Mouse (Mus musculus): ENCODE data around the gene Hif1an. TPM values are rescaled to one million over a fixed set of nuclear protein-coding genes. Genes with fewer than 3 reads are reported as not detected.

Hif1an gene
- polyA plus RNA-seq, 1 experiment: 12.2 TPM

GRCm38 (mm10) chr19:44564006-44564405 is 1.4 kb downstream of the Hif1an start:
- 93% methylated on average over 14 of the region's 14 CpGs for WGBS
- Histone ChIP-seq H3K4me3 (ENCODE audit: extremely low read depth, insufficient read depth, insufficient read length) (no peak overlapping the region), H3K27me3 (ENCODE audit: control insufficient read depth, insufficient read depth, low read length) (no peaks in the 10 kb centered on the region), H3K36me3 (ENCODE audit: control insufficient read depth, insufficient read depth, low read length) (peaks cover 22% of the 10 kb centered on the region), H3K4me1 (ENCODE audit: control insufficient read depth, insufficient read depth, insufficient read length) (peaks cover 7% of the 10 kb centered on the region; the same call in 1 of the 2 replicates), H3K27ac (ENCODE audit: insufficient read depth, low read length) (no peak overlapping the region)
- no peak for DNase-seq (ENCODE audit: low read depth in 1 of 2, low spot score in 2 of 2)
- no peak for TF ChIP-seq POLR2A (IDR thresholded peaks at IDR 0.05; ENCODE audit: low read depth, low read length)
- TF ChIP-seq CTCF (IDR thresholded peaks at IDR 0.05; ENCODE audit: extremely low read depth, insufficient read depth, insufficient read length, insufficient replicate concordance): no peak

DNA sequence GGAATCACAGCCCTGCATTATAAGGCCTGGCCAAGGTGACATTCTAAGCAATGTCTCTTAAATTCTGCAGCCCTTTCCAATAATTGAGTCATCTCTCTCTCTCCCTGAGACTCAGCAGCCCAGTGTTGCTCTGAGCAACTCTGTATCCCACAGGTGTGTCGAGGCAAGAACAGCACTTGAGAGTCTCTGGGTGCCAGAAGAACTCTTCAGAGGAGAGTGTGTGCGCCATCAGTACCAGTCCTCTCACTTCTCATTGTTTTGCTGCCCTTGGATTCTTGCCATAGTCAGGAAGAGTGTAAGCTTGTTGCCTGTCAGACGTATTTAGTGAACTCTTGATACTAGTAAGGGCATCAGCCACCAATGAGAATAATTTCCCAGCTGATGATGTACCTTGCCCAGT is 5.1 kb downstream of the Hif1an start:
- no peak overlapping the region for H3K27ac ChIP-seq (ENCODE audit: insufficient read depth, low read length)
- H3K36me3 ChIP-seq (ENCODE audit: control insufficient read depth, insufficient read depth, low read length): peaks cover 49% of the 10 kb centered on the region
- peaks cover 7% of the 10 kb centered on the region; the same call in 1 of the 2 replicates for H3K4me1 ChIP-seq (ENCODE audit: control insufficient read depth, insufficient read depth, insufficient read length)
- no peak for DNase-seq (ENCODE audit: low read depth in 1 of 2, low spot score in 2 of 2)
- TF ChIP-seq POLR2A (IDR thresholded peaks at IDR 0.05; ENCODE audit: low read depth, low read length): no peak
- H3K4me3 ChIP-seq (ENCODE audit: extremely low read depth, insufficient read depth, insufficient read length): no peak overlapping the region
- WGBS: 93% methylated on average over 3 of the region's 3 CpGs
- H3K27me3 ChIP-seq (ENCODE audit: control insufficient read depth, insufficient read depth, low read length): no peaks in the 10 kb centered on the region

GRCm38 (mm10) chr19:44576275-44576674 is 13.6 kb downstream of the Hif1an start:
- Histone ChIP-seq H3K4me3 (ENCODE audit: extremely low read depth, insufficient read depth, insufficient read length) (no peak overlapping the region), H3K4me1 (ENCODE audit: control insufficient read depth, insufficient read depth, insufficient read length) (no peaks in the 10 kb centered on the region), H3K36me3 (ENCODE audit: control insufficient read depth, insufficient read depth, low read length) (peaks cover 20% of the 10 kb centered on the region), H3K27me3 (ENCODE audit: control insufficient read depth, insufficient read depth, low read length) (no peaks in the 10 kb centered on the region), H3K27ac (ENCODE audit: insufficient read depth, low read length) (no peak overlapping the region)
- no peak for DNase-seq (ENCODE audit: low read depth in 1 of 2, low spot score in 2 of 2)
- TF ChIP-seq CTCF (IDR thresholded peaks at IDR 0.05; ENCODE audit: extremely low read depth, insufficient read depth, insufficient read length, insufficient replicate concordance): no peak
- TF ChIP-seq POLR2A (IDR thresholded peaks at IDR 0.05; ENCODE audit: low read depth, low read length): no peak
- 85% methylated on average over 7 of the region's 7 CpGs for WGBS

DNA sequence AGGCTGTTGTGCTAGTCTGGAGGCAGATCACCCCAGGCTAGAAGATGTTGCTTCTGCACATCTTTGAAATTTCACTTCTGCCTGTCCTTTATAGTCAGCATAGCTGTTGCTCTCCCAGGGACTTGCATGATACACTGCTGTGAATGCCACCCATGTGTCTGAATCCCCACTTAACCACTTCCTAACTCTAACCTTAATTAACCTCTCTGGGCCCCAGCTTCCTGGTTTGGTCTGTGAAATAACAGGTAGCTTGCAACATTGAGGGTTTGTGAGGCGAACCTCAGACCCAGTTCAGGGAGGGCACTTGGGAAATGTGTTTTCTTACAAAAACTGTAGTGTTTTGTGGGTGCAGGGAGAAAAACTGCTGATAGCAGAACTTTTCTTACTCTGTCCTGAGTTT is 15.4 kb downstream of the Hif1an start:
- H3K27ac ChIP-seq (ENCODE audit: insufficient read depth, low read length): no peak overlapping the region
- no peak overlapping the region for H3K4me3 ChIP-seq (ENCODE audit: extremely low read depth, insufficient read depth, insufficient read length)
- H3K27me3 ChIP-seq (ENCODE audit: control insufficient read depth, insufficient read depth, low read length): no peaks in the 10 kb centered on the region
- no peaks in the 10 kb centered on the region for H3K4me1 ChIP-seq (ENCODE audit: control insufficient read depth, insufficient read depth, insufficient read length)
- TF ChIP-seq CTCF (IDR thresholded peaks at IDR 0.05; ENCODE audit: extremely low read depth, insufficient read depth, insufficient read length, insufficient replicate concordance) (no peak), POLR2A (IDR thresholded peaks at IDR 0.05; ENCODE audit: low read depth, low read length) (no peak)
- 12% methylated on average over 1 of the region's 1 CpGs for WGBS
- peaks cover 8% of the 10 kb centered on the region; the same call in 1 of the 2 replicates for H3K36me3 ChIP-seq (ENCODE audit: control insufficient read depth, insufficient read depth, low read length)
- no peak for DNase-seq (ENCODE audit: low read depth in 1 of 2, low spot score in 2 of 2)

GRCm38 (mm10) chr19:44582103-44582502 is 19.5 kb downstream of the Hif1an start:
- H3K27ac ChIP-seq (ENCODE audit: insufficient read depth, low read length): no peak overlapping the region
- no peaks in the 10 kb centered on the region for H3K4me1 ChIP-seq (ENCODE audit: control insufficient read depth, insufficient read depth, insufficient read length)
- 84% methylated on average over 10 of the region's 10 CpGs for WGBS
- no peaks in the 10 kb centered on the region for H3K27me3 ChIP-seq (ENCODE audit: control insufficient read depth, insufficient read depth, low read length)
- DNase-seq (ENCODE audit: low read depth in 1 of 2, low spot score in 2 of 2): no peak
- no peak overlapping the region for H3K4me3 ChIP-seq (ENCODE audit: extremely low read depth, insufficient read depth, insufficient read length)
- no peaks in the 10 kb centered on the region for H3K36me3 ChIP-seq (ENCODE audit: control insufficient read depth, insufficient read depth, low read length)
- no peak for TF ChIP-seq POLR2A (IDR thresholded peaks at IDR 0.05; ENCODE audit: low read depth, low read length)
- no peak for TF ChIP-seq CTCF (IDR thresholded peaks at IDR 0.05; ENCODE audit: extremely low read depth, insufficient read depth, insufficient read length, insufficient replicate concordance)

GRCm38 (mm10) chr19:44582638-44583309 is 20.1 kb downstream of the Hif1an start:
- Histone ChIP-seq H3K4me1 (ENCODE audit: control insufficient read depth, insufficient read depth, insufficient read length) (no peaks in the 10 kb centered on the region), H3K27ac (ENCODE audit: insufficient read depth, low read length) (no peak overlapping the region), H3K36me3 (ENCODE audit: control insufficient read depth, insufficient read depth, low read length) (no peaks in the 10 kb centered on the region), H3K27me3 (ENCODE audit: control insufficient read depth, insufficient read depth, low read length) (no peaks in the 10 kb centered on the region), H3K4me3 (ENCODE audit: extremely low read depth, insufficient read depth, insufficient read length) (no peak overlapping the region)
- 37% methylated on average over 9 of the region's 9 CpGs for WGBS
- peak; percentile 65 to 85 for DNase-seq (ENCODE audit: low read depth in 1 of 2, low spot score in 2 of 2)
- TF ChIP-seq POLR2A (IDR thresholded peaks at IDR 0.05; ENCODE audit: low read depth, low read length) (no peak), CTCF (IDR thresholded peaks at IDR 0.05; ENCODE audit: extremely low read depth, insufficient read depth, insufficient read length, insufficient replicate concordance) (peak; percentile 99)

- no peak overlapping the region for H3K27ac ChIP-seq (ENCODE audit: insufficient read depth, low read length)
- DNase-seq (ENCODE audit: low read depth in 1 of 2, low spot score in 2 of 2): no peak
- peaks cover 3% of the 10 kb centered on the region; the same call in 1 of the 2 replicates for H3K4me1 ChIP-seq (ENCODE audit: control insufficient read depth, insufficient read depth, insufficient read length)
- TF ChIP-seq POLR2A (IDR thresholded peaks at IDR 0.05; ENCODE audit: low read depth, low read length) (no peak), CTCF (IDR thresholded peaks at IDR 0.05; ENCODE audit: extremely low read depth, insufficient read depth, insufficient read length, insufficient replicate concordance) (no peak)
- 47% methylated on average over 4 of the region's 4 CpGs for WGBS
- no peaks in the 10 kb centered on the region for H3K36me3 ChIP-seq (ENCODE audit: control insufficient read depth, insufficient read depth, low read length)
- H3K4me3 ChIP-seq (ENCODE audit: extremely low read depth, insufficient read depth, insufficient read length): no peak overlapping the region
- H3K27me3 ChIP-seq (ENCODE audit: control insufficient read depth, insufficient read depth, low read length): no peaks in the 10 kb centered on the region
Measured at GRCm38 (mm10) chr19:44588036-44588435, 25.4 kb downstream of the Hif1an start.

Measured in spleen, adult 2 months (tissue).